Mouse (Mus musculus) limb, embryonic 13.5 days (tissue): ENCODE results near the gene Rilpl1. TPM values are rescaled to one million over a fixed set of nuclear protein-coding genes. Genes with fewer than 3 reads are reported as not detected.
"Not testable (repeated sequence)": the region's sequence is repeated elsewhere in the genome, so short reads cannot be mapped to it uniquely, and the experiment has no call there.

Source experiments
- ATAC-seq: fragments of 200-750 bp; cut with Nextera tagmentation; 2 replicates; pipeline ENCODE4 v1.8.0; 2017; ENCODE audit warnings: low read depth, moderate number of reproducible peaks, moderate TSS enrichment; ENCODE audit not compliant: low FRiP score
- H3K27ac ChIP-seq: fragments of 300-500 bp; sonication (generic); 2 replicates; pipeline ENCODE4 v1.5.1; 2015; ENCODE audit warnings: inconsistent platforms, mild to moderate bottlenecking, moderate library complexity
- H3K27me3 ChIP-seq: fragments of 300-500 bp; sonication (generic); 2 replicates; pipeline ENCODE4 v1.6.1; 2015; ENCODE audit warnings: mild to moderate bottlenecking, inconsistent platforms
- H3K36me3 ChIP-seq: fragments of 300-500 bp; sonication (generic); 2 replicates; pipeline ENCODE4 v1.6.1; 2015; ENCODE audit warnings: inconsistent platforms, mild to moderate bottlenecking, moderate library complexity
- H3K4me1 ChIP-seq: fragments of 300-500 bp; sonication (generic); 2 replicates; pipeline ENCODE4 v1.6.1; 2015; ENCODE audit warnings: inconsistent platforms
- H3K4me2 ChIP-seq: fragments of 300-500 bp; sonication (generic); replicated peaks from 2 replicates; pipeline ENCODE4 v1.6.1; 2015; ENCODE audit warnings: inconsistent platforms, mild to moderate bottlenecking, moderate library complexity
- H3K4me3 ChIP-seq: fragments of 300-500 bp; sonication (generic); 2 replicates; pipeline ENCODE4 v1.5.1; 2015; ENCODE audit warnings: moderate library complexity, mild to moderate bottlenecking, inconsistent platforms
- H3K9ac ChIP-seq: fragments of 300-500 bp; sonication (generic); 2 replicates; pipeline ENCODE4 v1.6.1; 2015; ENCODE audit warnings: mild to moderate bottlenecking, inconsistent platforms
- H3K9me3 ChIP-seq: fragments of 300-500 bp; sonication (generic); 2 replicates; pipeline ENCODE4 v1.6.1; 2016; ENCODE audit warnings: inconsistent platforms
- WGBS: fragments of 180-500 bp; shearing (Covaris S2); methylation state at CpG from one replicate; pipeline ENCODE4 v1.1.7; 2015; 5-methylcytosine and 5-hydroxymethylcytosine counted together
- polyA plus RNA-seq: library from polyadenylated mRNA; unstranded; fragments of >200 nt; fragmentation: Nextera tagmentation; extraction: Ambion mirVana; gene quantifications from 2 replicates; pipeline ENCODE4 v1.2.1, GENCODE M21; 2015

The Rilpl1 gene
- polyA plus RNA-seq, 1 experiment from 2014 or later: 26.0 TPM

DNA sequence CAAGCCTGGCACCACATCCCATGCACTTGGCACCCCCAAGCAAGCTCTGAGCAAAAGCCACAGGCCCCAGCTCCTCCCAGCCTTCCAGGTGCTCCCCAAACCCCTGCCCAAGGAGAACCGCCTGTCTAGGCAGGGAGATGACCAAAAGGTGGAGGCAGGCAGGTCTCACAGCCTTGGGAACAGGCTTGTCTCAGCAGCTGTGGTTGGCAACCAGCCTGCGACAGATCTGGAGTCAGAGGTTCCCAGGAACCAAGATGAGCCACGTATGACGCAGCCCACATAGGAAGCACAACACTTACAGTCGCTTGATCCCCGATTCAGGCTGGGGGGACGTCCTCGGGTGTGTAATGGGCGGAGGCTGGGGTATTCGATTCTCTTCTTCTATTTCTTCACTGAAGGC lies 29.6 kb downstream of the Rilpl1 start:
- ATAC-seq: no peak
- Histone ChIP-seq H3K4me1 (no peaks in the 10 kb centered on the region), H3K36me3 (peaks cover 84% of the 10 kb centered on the region), H3K4me3 (no peak overlapping the region), H3K4me2 (no peak overlapping the region), H3K9me3 (no peaks in the 10 kb centered on the region), H3K27me3 (no peaks in the 10 kb centered on the region), H3K9ac (no peak overlapping the region), H3K27ac (no peak overlapping the region)
- 87% methylated on average over 10 of the region's 10 CpGs for WGBS

DNA sequence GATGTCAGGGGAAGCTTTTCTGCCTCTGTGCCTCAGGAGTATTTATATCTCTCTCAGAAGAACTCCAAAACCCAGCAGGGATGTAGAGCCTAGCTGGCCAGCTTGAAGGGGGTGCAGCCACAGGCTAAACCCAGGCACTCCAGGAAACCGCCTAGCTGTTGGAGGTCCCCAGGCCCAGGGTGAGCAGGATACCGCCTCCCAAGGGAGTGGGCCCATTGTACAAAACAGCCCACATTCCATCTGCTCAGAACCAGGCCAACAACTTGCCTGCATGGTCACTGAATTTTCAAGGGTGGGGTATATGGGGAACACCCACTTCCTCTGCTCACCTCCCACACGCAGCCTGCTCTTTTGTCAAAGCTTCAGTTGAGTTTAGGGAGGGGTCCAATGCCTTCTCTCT lies 30.6 kb downstream of the Rilpl1 start:
- no peak overlapping the region for H3K4me2 ChIP-seq
- WGBS: 93% methylated on average over 3 of the region's 3 CpGs
- no peaks in the 10 kb centered on the region for H3K9me3 ChIP-seq
- H3K4me3 ChIP-seq: no peak overlapping the region
- no peaks in the 10 kb centered on the region for H3K27me3 ChIP-seq
- no peak overlapping the region for H3K9ac ChIP-seq
- no peaks in the 10 kb centered on the region for H3K4me1 ChIP-seq
- no peak for ATAC-seq
- H3K36me3 ChIP-seq: peaks cover 87% of the 10 kb centered on the region
- H3K27ac ChIP-seq: no peak overlapping the region

DNA sequence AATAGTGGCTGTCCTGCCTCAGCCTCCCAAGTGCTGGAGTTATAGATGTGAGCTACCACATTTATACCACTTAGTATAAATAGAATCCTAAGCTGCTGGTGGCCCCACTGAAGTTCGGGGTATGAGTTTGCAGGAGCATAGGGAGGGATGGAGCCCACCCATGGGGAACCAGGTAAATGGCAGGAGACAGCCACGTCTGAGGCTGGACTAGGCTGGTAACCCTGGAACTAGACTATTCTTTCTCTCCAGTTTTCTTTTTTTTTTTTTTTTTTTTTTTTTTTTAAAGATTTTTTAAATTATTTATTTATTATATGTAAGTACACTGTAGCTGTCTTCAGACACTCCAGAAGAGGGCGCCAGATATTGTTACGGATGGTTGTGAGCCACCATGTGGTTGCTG lies 31.2 kb downstream of the Rilpl1 start:
- not testable (repeated sequence) for H3K9me3 ChIP-seq, H3K9ac ChIP-seq, ATAC-seq, H3K4me1 ChIP-seq, H3K4me3 ChIP-seq, H3K4me2 ChIP-seq, H3K27ac ChIP-seq, H3K27me3 ChIP-seq
- 74% methylated on average over 4 of the region's 4 CpGs for WGBS
- H3K36me3 ChIP-seq: peaks cover 87% of the 10 kb centered on the region

DNA sequence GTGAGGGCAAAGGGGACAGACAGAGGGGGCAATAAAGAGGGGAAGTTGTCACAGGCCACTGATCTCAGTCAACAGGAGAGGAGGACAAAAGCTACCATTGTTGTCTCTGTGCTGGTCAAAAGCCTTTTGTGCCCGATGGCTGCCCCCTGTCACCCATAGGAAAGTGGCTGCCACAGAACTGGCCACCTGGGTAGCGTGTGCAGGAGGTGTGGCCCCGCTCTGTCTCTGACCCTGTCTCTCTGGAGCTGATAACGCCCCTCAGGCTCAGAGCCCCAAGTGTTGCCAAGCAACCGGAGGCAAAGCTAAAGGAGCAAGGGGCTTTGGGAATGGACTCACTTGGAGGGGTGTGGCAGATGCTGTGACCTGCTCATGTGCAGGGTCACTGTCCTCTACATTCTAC lies 32.2 kb downstream of the Rilpl1 start:
- ATAC-seq: no peak
- Histone ChIP-seq H3K4me3 (no peak overlapping the region), H3K9ac (no peak overlapping the region), H3K4me2 (no peak overlapping the region), H3K9me3 (no peaks in the 10 kb centered on the region), H3K36me3 (peaks cover 88% of the 10 kb centered on the region), H3K4me1 (no peaks in the 10 kb centered on the region), H3K27me3 (no peaks in the 10 kb centered on the region), H3K27ac (no peak overlapping the region)
- 68% methylated on average over 5 of the region's 5 CpGs for WGBS

DNA sequence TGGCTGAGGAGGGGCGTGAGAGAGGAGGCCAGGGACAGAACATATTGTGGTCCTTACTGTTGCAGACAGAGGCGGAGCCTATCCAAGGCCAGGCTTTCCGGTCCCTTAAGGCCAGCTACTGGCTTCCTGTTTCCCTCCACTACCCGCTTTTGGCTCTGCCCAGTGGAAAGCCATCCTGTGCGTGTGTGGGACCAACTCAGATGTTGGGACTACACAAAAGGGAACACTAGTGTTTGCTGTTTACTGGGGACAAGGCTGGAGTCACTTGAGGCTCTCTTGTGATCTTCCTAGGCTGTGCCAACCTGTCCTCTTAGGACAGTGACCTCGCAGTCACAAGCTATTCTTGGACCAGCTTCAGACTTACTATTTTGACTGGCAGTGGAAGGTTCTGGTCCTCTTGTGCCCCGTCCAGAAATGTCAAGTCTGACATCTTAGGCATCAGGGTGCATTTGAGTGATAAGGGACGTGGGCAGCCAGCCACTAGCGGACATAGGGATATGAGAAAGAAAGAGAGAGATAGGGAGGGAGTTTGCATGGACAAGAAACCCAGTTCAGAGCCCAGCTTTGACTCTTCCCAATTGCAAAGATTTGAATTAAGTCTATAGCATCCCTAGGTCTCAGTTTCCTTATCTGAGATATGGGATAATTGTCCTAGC lies 32.8 kb downstream of the Rilpl1 start:
- Histone ChIP-seq H3K27me3 (no peaks in the 10 kb centered on the region), H3K4me1 (no peaks in the 10 kb centered on the region), H3K27ac (no peak overlapping the region; the same call in 1 of the 2 replicates), H3K9me3 (no peaks in the 10 kb centered on the region), H3K36me3 (peaks cover 88% of the 10 kb centered on the region), H3K4me3 (no peak overlapping the region), H3K9ac (no peak overlapping the region), H3K4me2 (no peak overlapping the region)
- WGBS: 83% methylated on average over 9 of the region's 9 CpGs
- ATAC-seq: no peak

DNA sequence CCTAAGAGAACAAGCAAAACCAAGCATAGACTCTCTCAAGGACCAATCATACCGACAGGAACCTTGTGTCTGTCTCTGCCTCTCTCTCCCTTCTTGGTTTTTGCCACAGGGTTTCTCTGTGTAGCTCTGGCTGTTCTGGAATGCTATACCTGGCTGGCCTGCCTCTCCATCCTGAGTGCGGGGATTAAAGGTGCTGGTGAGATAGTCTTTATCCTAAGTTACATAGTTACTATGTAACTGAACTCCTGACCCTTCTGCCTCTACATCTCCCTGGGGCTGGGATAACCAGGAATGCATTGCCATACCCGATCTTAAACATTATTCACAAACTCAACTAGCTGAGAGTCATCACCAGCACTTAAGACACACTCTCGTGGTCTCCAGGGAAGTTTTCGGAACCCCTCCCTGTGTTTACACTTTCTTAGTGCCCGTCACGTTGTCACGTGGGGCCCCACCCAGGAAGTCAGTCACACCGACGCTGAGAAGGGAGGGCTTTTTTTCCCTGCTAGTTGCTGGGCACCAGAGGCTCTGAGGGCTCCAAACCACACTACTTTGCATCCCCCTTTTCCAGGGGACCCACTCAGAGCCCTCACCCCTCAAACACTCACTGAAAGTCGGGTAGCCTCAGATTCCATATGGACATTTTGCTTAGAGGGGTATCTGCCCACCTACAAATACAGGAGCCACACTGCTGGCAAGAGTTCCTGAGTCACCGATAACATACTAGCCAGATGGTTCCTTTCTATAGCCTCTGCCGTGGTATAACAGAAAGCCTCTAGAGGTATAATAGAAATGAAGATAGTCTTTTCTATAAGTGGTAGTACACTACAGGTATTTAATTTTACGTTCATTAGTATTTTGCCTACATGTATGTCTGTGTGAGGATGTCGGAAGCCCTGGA lies 34.3 kb downstream of the Rilpl1 start:
- Histone ChIP-seq H3K4me2 (no peak overlapping the region), H3K27ac (no peak overlapping the region; the same call in 1 of the 2 replicates), H3K36me3 (peaks cover 88% of the 10 kb centered on the region), H3K4me3 (no peak overlapping the region), H3K27me3 (no peaks in the 10 kb centered on the region), H3K9ac (no peak overlapping the region), H3K4me1 (no peaks in the 10 kb centered on the region), H3K9me3 (no peaks in the 10 kb centered on the region)
- ATAC-seq: no peak
- WGBS: 75% methylated on average over 15 of the region's 15 CpGs

DNA sequence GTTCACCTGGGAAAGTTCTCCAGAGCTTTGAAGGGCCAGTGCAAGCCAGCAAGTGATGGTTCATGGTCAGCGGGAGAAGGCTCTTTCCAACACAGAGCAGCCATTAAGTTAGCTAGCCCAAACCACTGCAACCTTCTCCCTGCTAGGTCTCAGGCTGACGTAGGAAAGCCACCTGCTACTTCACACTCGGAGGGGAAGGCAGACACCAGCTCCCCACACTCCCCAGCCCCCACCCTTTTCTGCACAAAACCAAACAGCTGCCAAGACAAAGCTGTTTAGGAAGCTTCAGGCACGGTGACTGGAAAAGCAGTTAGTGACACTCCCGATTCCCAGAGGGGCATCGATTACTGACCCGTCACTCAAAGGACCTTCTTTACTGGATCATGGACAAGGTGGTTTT lies 35.6 kb downstream of the Rilpl1 start:
- Histone ChIP-seq H3K27me3 (no peaks in the 10 kb centered on the region), H3K4me1 (no peaks in the 10 kb centered on the region), H3K27ac (no peak overlapping the region), H3K9me3 (no peaks in the 10 kb centered on the region), H3K36me3 (peaks cover 88% of the 10 kb centered on the region), H3K4me2 (no peak overlapping the region), H3K9ac (no peak overlapping the region), H3K4me3 (no peak overlapping the region)
- 74% methylated on average over 7 of the region's 7 CpGs for WGBS
- no peak for ATAC-seq

DNA sequence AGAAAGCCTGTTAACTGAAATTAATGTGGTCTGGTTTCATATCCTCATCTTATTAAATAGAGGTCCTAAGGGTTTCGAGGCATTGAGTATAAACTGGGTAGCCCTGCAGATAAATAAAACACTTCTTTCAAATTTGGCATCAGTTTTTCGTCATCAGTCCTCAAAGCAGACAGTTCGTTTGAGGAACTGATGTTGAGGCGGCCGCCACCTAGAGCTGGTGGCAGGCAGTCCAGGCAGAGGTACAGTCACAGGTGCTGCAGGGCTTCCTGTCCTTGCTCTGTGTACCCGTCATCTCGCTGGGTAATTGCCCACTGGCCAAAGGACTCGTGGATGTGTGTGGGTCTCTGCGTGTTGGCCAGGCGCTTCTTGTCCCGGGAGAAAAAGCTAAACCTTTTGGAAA lies 37.7 kb downstream of the Rilpl1 start:
- WGBS: 87% methylated on average over 11 of the region's 11 CpGs
- Histone ChIP-seq H3K4me3 (no peak overlapping the region), H3K9ac (no peak overlapping the region), H3K27me3 (no peaks in the 10 kb centered on the region), H3K4me2 (no peak overlapping the region), H3K9me3 (no peaks in the 10 kb centered on the region), H3K36me3 (peaks cover 92% of the 10 kb centered on the region), H3K27ac (no peak overlapping the region), H3K4me1 (0 out of 2 replicates have a peak, but pooled peaks cover 3% of the 10 kb centered on the region)
- no peak for ATAC-seq

DNA sequence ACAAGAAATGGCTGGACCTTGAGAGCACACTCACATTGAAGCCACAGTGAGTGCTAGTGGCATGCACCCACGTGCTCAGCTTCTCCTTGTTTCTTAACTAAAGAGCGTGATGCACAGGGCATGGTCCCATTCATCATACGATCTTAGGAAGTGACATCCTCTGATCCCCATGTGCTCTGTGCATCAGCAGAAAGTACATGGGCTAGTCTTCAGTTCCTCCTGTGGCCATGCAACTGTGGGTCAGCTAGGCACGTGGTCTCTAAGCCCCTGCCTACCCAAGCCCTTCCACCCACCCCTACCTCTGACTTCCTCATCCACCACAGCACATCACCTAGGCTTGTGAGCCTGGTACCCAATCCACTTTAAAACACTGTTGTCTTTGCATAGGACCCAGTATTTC lies 38.6 kb downstream of the Rilpl1 start:
- no peaks in the 10 kb centered on the region for H3K27me3 ChIP-seq
- H3K9me3 ChIP-seq: no peaks in the 10 kb centered on the region
- H3K36me3 ChIP-seq: peaks cover 83% of the 10 kb centered on the region
- no peak for ATAC-seq
- H3K9ac ChIP-seq: no peak overlapping the region
- no peak overlapping the region for H3K4me3 ChIP-seq
- H3K27ac ChIP-seq: no peak overlapping the region
- H3K4me2 ChIP-seq: no peak overlapping the region
- 86% methylated on average over 4 of the region's 4 CpGs for WGBS
- 0 out of 2 replicates have a peak, but pooled peaks cover 3% of the 10 kb centered on the region for H3K4me1 ChIP-seq

DNA sequence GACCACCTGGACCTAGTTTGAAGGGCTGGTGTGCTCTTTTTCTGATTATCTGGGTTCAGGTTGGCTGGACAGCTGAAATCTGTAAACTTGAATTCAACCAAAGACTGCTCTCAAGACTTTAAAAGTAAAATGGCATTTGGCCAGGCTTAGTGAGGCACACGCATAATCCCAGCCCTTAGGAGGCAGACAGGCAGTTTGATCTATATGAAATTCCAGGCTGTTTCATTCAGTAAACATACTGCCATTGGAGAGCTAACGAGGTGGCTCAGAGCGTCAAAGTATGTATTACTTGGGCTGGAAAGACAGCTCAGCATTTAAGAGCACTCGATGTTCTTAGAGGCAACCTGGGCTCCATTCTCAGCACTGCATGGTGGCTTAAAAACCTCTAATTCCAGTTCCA lies 39.5 kb downstream of the Rilpl1 start:
- WGBS: 72% methylated on average over 4 of the region's 4 CpGs

DNA sequence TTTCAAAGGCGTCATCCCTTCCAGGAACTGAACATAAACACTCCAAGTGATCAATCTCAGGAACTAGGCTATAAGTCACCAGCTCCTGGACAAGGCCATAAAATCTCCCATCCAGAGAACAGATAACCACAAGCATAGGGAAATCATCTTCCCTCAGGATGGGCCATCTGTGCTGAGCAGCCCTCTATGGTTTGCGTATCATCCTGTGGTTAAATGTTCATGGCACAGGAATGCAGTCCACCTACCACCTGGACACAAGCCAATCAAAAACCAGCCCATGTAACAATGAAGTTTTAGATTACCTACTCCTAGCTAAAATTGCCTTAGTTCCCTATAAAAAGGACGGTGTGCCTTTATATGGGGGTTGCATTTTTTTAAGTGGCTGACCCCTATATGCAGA lies 42.3 kb downstream of the Rilpl1 start:
- Histone ChIP-seq H3K27ac (no peak overlapping the region), H3K4me3 (no peak overlapping the region), H3K4me2 (no peak overlapping the region), H3K4me1 (peaks cover 13% of the 10 kb centered on the region), H3K27me3 (no peaks in the 10 kb centered on the region), H3K36me3 (peaks cover 47% of the 10 kb centered on the region), H3K9ac (no peak overlapping the region), H3K9me3 (no peaks in the 10 kb centered on the region)
- no peak for ATAC-seq
- WGBS: 70% methylated on average over 3 of the region's 3 CpGs

More for the DNA sequence above, 39.5 kb downstream of the Rilpl1 start:
- 0 out of 2 replicates have a peak, but pooled peaks cover 3% of the 10 kb centered on the region for H3K4me1 ChIP-seq
- peaks cover 74% of the 10 kb centered on the region for H3K36me3 ChIP-seq
- H3K4me3 ChIP-seq: no peak overlapping the region
- H3K9ac ChIP-seq: no peak overlapping the region
- no peak for ATAC-seq
- H3K9me3 ChIP-seq: no peaks in the 10 kb centered on the region
- no peak overlapping the region for H3K27ac ChIP-seq
- no peaks in the 10 kb centered on the region for H3K27me3 ChIP-seq
- H3K4me2 ChIP-seq: no peak overlapping the region

DNA sequence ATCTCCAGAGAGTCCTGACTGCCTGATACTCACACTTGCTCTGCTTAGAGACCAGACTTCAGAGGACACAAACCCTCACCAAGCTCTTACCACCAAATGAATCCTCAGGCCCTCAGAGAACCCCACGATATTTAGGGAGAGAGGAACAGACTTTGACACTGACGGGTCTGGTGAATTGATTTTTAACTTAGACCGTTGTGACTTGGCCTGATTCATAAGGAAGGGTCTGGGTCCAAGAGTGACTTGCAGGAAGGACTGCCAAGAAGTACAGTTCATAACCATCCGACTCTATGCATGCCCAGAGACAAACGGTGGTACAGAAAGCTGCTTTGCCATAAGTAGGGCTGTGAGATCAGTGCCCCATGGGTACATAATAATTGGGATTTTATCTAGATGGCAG lies 45.5 kb downstream of the Rilpl1 start:
- H3K4me3 ChIP-seq: no peak overlapping the region
- H3K27me3 ChIP-seq: no peaks in the 10 kb centered on the region
- H3K4me1 ChIP-seq: peaks cover 13% of the 10 kb centered on the region
- H3K36me3 ChIP-seq: peaks cover 14% of the 10 kb centered on the region
- 91% methylated on average over 5 of the region's 5 CpGs for WGBS
- no peak overlapping the region for H3K9ac ChIP-seq
- no peak overlapping the region for H3K27ac ChIP-seq
- no peak for ATAC-seq
- no peaks in the 10 kb centered on the region for H3K9me3 ChIP-seq
- H3K4me2 ChIP-seq: no peak overlapping the region
